Mouse (Mus musculus) heart, embryonic 12.5 days (tissue): ENCODE results near the gene Ak4. TPM values are rescaled to one million over a fixed set of nuclear protein-coding genes. Genes with fewer than 3 reads are reported as not detected.
"Not testable (repeated sequence)": the region's sequence is repeated elsewhere in the genome, so short reads cannot be mapped to it uniquely, and the experiment has no call there.

Experiments
- ATAC-seq: fragments of 200-750 bp; cut with Nextera tagmentation; 2 replicates; pipeline ENCODE4 v1.8.0; 2017; ENCODE audit warnings: moderate TSS enrichment, moderate library complexity; ENCODE audit not compliant: insufficient number of reproducible peaks, low FRiP score
- H3K27ac ChIP-seq: fragments of 300-500 bp; sonication (generic); 2 replicates; pipeline ENCODE4 v1.5.1; 2016; ENCODE audit warnings: mild to moderate bottlenecking, moderate library complexity; ENCODE audit not compliant: poor library complexity, severe bottlenecking
- H3K27me3 ChIP-seq: fragments of 300-500 bp; sonication (generic); replicated peaks from 2 replicates; pipeline ENCODE4 v1.6.1; 2016; ENCODE audit warnings: mild to moderate bottlenecking, moderate library complexity
- H3K36me3 ChIP-seq: fragments of 300-500 bp; sonication (generic); 2 replicates; pipeline ENCODE4 v1.6.1; 2016; ENCODE audit warnings: mild to moderate bottlenecking, moderate library complexity
- H3K4me1 ChIP-seq: fragments of 300-500 bp; sonication (generic); replicated peaks from 2 replicates; pipeline ENCODE4 v1.6.1; 2016; ENCODE audit warnings: mild to moderate bottlenecking
- H3K4me2 ChIP-seq: fragments of 300-500 bp; sonication (generic); 2 replicates; pipeline ENCODE4 v1.6.1; 2016; ENCODE audit warnings: mild to moderate bottlenecking, moderate library complexity
- H3K4me3 ChIP-seq: fragments of 300-500 bp; sonication (generic); 2 replicates; pipeline ENCODE4 v1.5.1; 2016; ENCODE audit warnings: mild to moderate bottlenecking
- H3K9ac ChIP-seq: fragments of 300-500 bp; sonication (generic); 2 replicates; pipeline ENCODE4 v1.6.1; 2016; ENCODE audit warnings: mild to moderate bottlenecking, moderate library complexity
- H3K9me3 ChIP-seq: fragments of 300-500 bp; sonication (generic); replicated peaks from 2 replicates; pipeline ENCODE4 v1.6.1; 2016; ENCODE audit warnings: mild to moderate bottlenecking, moderate library complexity
- WGBS: fragments of 180-500 bp; shearing (Covaris S2); methylation state at CpG from one replicate; pipeline ENCODE4 v1.1.7; 2016; 5-methylcytosine and 5-hydroxymethylcytosine counted together
- polyA plus RNA-seq: library from polyadenylated mRNA; unstranded; fragments of >200 nt; fragmentation: Nextera tagmentation; extraction: Ambion mirVana; gene quantifications from 2 replicates; pipeline ENCODE4 v1.2.1, GENCODE M21; 2016

Ak4 gene
- polyA plus RNA-seq, 1 experiment from 2014 or later = 32.6 TPM

DNA sequence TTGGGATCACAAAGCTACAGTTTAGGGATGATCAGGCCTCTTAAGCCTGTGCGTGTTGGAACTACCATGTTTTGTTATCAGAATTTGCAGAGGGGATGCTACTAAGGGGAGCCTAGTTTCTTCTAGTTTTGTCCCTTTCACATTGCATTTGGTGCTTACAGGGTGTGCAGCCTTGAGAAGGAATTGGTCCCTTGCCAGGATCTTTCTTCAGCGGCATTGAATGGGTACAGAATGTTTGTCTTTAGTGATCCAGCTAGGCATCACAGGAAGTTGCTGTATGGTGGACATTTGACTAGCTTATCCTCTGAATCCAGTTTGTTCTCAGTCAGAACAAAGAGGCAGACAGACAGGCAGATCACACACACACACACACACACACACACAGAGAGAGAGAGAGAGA is 23.7 kb downstream of the Ak4 start:
- WGBS = 50% methylated on average over 2 of the region's 2 CpGs
- peaks cover 78% of the 10 kb centered on the region for H3K4me1 ChIP-seq
- H3K27me3 ChIP-seq = no peaks in the 10 kb centered on the region
- ATAC-seq = no peak
- H3K9ac ChIP-seq = no peak overlapping the region
- H3K4me3 ChIP-seq = no peak overlapping the region
- H3K36me3 ChIP-seq = peaks cover 5% of the 10 kb centered on the region; the same call in 1 of the 2 replicates
- no peak overlapping the region; the same call in 1 of the 2 replicates for H3K27ac ChIP-seq
- H3K9me3 ChIP-seq = no peaks in the 10 kb centered on the region
- H3K4me2 ChIP-seq = no peak overlapping the region

DNA sequence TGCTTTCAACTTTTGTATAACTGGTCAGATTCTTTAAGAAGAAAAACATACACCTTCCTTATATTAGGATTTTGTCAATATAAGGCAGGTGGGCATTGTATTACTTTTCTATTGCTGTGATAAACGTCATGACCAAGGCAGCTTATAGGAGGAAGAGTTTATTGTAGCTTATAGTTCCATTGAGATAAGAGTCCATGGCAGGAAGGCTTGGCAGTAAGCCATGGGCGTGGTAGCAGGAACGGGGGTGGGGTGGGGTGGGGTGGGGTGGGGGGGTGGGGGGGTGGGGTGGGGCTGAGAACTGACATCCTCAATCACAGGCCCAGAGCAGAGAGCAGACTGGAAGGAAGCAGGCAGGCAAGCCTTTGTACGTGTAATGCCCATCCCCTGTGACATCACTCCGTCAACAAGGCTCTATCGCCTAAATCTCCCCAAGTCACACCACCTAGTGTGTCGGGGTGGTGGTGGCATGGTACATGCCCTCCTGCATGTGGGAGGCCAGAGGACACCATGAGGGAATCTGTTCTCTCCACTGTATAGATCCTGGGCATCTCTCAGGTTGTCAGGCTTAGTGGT is 24.4 kb downstream of the Ak4 start:
- Histone ChIP-seq H3K36me3 (peaks cover 5% of the 10 kb centered on the region; the same call in 1 of the 2 replicates), H3K4me1 (peaks cover 74% of the 10 kb centered on the region), H3K27me3 (no peaks in the 10 kb centered on the region), H3K9me3 (no peaks in the 10 kb centered on the region), H3K4me2 (no peak overlapping the region), H3K9ac (no peak overlapping the region), H3K4me3 (no peak overlapping the region), H3K27ac (no peak overlapping the region)
- 47% methylated on average over 7 of the region's 7 CpGs for WGBS
- no peak for ATAC-seq

DNA sequence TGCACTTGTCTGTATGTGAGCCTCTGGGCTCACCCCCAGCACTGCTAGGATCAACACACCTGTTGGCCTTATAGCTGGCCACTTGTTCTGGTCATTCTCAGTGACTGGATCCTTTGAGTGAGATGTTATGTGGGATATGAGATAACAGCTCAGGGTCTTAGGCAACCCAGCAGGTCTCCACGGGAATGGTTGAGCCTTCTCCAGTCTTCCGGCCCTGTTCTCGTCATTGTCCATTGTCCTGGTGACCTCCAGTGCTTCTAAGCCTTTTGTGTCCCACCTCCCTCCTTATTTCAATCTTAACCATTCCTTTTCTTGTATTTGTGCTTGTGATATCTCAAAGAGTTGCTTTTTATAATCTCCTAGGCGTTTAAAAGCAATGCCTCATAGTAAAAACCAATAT is 26.6 kb downstream of the Ak4 start:
- Histone ChIP-seq H3K27me3 (no peaks in the 10 kb centered on the region), H3K27ac (no peak overlapping the region), H3K9ac (no peak overlapping the region), H3K36me3 (peaks cover 5% of the 10 kb centered on the region; the same call in 1 of the 2 replicates), H3K4me3 (no peak overlapping the region), H3K9me3 (no peaks in the 10 kb centered on the region), H3K4me2 (no peak overlapping the region), H3K4me1 (peaks cover 68% of the 10 kb centered on the region)
- 81% methylated on average over 4 of the region's 4 CpGs for WGBS
- no peak for ATAC-seq

DNA sequence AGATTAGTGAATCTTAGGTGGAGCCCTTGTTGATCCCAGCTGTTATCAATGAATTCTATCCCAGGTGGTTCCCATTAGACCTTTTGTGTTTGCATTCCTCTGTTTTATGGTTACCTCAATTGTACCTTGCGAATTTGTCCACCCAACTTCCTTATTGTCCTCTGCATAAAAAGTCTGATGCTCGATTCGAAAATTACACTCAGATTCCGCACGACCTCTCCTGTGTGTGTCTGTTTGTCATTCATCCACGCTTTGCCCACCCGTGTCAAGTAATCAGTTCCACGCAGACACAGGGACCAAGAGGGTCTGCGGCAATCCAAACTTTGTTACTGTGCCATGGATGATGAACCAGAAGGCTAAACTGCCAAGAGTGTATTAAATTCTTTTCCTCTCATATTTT is 27.5 kb downstream of the Ak4 start:
- not testable (repeated sequence) for H3K27me3 ChIP-seq, ATAC-seq, H3K9ac ChIP-seq, H3K4me2 ChIP-seq, H3K4me3 ChIP-seq, H3K36me3 ChIP-seq, H3K27ac ChIP-seq, H3K9me3 ChIP-seq
- WGBS = 95% methylated on average over 9 of the region's 9 CpGs
- peaks cover 63% of the 10 kb centered on the region for H3K4me1 ChIP-seq

DNA sequence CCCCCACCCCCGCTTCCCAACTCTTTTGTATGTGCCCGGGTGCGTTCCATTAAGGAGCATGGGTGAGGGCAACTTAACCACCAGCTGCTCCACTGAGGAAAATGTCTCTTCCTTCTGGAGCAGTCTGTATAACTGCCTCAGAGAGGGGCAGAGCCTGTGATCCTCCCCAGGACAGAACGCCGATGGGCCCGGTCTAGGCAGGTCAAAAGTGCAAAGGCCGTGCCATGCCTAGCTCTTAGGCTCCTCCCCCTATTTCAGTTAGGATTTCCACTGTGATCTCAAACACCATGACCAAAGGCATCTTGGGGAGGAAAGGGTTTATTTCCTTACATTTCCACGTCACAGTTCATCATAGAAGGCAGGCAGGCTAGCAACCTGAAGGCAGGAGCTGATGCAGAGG is 29.6 kb downstream of the Ak4 start:
- Histone ChIP-seq H3K4me2 (no peak overlapping the region), H3K4me1 (peaks cover 49% of the 10 kb centered on the region), H3K27me3 (no peaks in the 10 kb centered on the region), H3K9me3 (no peaks in the 10 kb centered on the region), H3K4me3 (no peak overlapping the region), H3K27ac (no peak overlapping the region), H3K36me3 (peaks cover 8% of the 10 kb centered on the region; the same call in 1 of the 2 replicates), H3K9ac (no peak overlapping the region)
- ATAC-seq = no peak
- 85% methylated on average over 8 of the region's 8 CpGs for WGBS

DNA sequence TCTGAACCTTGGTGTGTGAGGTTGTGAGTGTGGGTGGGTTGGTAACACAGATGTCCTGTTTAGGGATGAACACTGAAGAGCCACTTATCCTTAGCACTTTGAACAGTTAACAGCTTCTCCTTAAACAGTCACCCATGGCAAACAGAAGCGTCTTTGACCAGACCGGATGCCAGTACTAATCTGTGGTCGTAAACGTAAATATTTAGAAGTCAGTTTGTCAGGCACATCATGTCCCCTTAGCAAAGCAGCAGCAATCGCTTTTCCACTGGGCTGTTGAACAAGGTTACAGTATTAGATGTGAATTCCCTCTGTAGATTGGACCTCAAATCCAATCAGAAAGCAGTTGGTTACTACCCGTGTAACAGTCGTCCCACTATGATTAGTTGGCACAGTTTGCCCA is 30.3 kb downstream of the Ak4 start:
- Histone ChIP-seq H3K27me3 (no peaks in the 10 kb centered on the region), H3K27ac (no peak overlapping the region), H3K4me1 (peaks cover 43% of the 10 kb centered on the region), H3K4me3 (no peak overlapping the region), H3K4me2 (no peak overlapping the region), H3K9ac (no peak overlapping the region), H3K36me3 (peaks cover 8% of the 10 kb centered on the region; the same call in 1 of the 2 replicates), H3K9me3 (no peaks in the 10 kb centered on the region)
- ATAC-seq = no peak
- WGBS = 63% methylated on average over 7 of the region's 7 CpGs

DNA sequence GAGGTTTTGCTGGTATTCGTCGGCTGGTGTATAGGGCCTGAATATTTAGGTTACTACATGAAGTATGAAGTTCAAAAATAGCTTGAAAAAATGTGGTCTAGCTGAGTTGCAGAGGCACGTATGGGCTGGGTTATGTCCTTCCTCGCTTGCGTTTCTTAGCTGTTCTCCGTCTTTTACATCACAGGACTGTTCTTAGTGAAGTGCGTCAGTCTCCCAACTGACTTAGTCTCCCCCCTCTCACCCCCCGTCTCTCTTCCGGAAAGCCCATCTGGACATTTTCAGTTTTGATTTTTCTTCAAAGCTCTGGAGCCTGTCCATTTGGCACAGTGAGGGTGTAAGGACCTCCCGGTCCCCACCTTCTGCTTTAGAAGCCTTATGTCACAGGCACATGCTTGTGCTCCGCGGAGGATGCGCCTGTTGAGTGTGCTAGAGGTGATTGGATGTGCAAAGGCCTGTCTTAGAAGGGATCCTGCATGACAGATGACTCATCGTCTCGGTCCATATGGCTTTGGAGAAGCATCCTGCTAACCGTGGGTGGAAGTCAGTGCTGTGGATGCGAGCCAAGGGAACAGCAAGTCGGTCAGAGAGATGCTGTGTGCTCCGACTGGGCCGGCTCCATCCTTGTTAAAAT is 31.2 kb downstream of the Ak4 start:
- 80% methylated on average over 20 of the region's 20 CpGs for WGBS
- no peaks in the 10 kb centered on the region for H3K9me3 ChIP-seq
- no peak overlapping the region for H3K4me3 ChIP-seq
- peaks cover 8% of the 10 kb centered on the region; the same call in 1 of the 2 replicates for H3K36me3 ChIP-seq
- no peak for ATAC-seq
- H3K27me3 ChIP-seq = no peaks in the 10 kb centered on the region
- H3K9ac ChIP-seq = no peak overlapping the region
- H3K4me1 ChIP-seq = peaks cover 34% of the 10 kb centered on the region
- H3K27ac ChIP-seq = no peak overlapping the region
- no peak overlapping the region for H3K4me2 ChIP-seq

DNA sequence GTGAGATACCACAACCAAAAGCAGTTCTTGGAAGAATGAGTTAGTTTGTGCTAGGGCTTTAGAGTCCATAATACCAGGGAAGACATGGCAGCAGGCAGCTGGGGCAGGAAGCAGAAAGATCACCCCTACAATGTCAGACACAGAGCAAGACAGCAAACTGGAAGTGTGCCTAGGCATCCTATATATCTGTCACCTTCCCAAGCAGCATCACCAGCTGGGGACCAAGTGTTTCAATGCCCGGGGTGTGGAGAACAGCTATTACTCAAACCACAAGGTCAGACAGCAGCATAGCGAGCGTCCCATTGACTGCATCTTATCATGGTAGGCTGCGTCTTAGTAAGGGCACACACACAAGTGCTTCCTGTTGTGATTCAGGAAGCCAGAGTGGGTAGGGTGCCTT is 32.0 kb downstream of the Ak4 start:
- H3K4me2 ChIP-seq = no peak overlapping the region
- no peak overlapping the region for H3K9ac ChIP-seq
- H3K9me3 ChIP-seq = no peaks in the 10 kb centered on the region
- peaks cover 36% of the 10 kb centered on the region for H3K4me1 ChIP-seq
- H3K27ac ChIP-seq = no peak overlapping the region
- H3K4me3 ChIP-seq = no peak overlapping the region
- WGBS = 70% methylated on average over 4 of the region's 4 CpGs
- no peaks in the 10 kb centered on the region for H3K27me3 ChIP-seq
- ATAC-seq = no peak
- H3K36me3 ChIP-seq = peaks cover 8% of the 10 kb centered on the region; the same call in 1 of the 2 replicates

DNA sequence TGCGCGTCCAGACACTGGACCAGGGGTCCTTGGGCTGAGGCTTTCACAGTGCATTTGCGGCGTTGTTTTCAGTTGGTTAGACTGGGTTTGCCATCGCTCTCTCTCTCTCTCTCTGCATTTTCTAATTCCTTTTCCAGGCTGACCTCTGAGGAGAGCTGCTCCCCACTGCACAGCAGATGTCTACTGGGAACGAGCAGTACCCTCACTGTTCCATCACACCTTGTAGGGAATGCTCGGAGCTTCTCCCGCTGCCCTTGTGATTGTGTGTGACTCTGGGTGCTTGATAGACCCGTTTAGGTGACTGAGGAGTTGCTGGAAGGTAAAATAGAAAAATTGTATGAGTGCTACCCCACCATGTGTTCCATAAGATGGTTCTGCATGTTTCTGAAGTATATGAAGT is 33.8 kb downstream of the Ak4 start:
- Histone ChIP-seq H3K4me1 (peaks cover 40% of the 10 kb centered on the region), H3K9ac (no peak overlapping the region), H3K4me3 (no peak overlapping the region), H3K36me3 (0 out of 2 replicates have a peak, but pooled peaks cover 3% of the 10 kb centered on the region), H3K9me3 (no peaks in the 10 kb centered on the region), H3K4me2 (no peak overlapping the region), H3K27ac (no peak overlapping the region), H3K27me3 (no peaks in the 10 kb centered on the region)
- WGBS = 88% methylated on average over 9 of the region's 9 CpGs
- ATAC-seq = no peak

DNA sequence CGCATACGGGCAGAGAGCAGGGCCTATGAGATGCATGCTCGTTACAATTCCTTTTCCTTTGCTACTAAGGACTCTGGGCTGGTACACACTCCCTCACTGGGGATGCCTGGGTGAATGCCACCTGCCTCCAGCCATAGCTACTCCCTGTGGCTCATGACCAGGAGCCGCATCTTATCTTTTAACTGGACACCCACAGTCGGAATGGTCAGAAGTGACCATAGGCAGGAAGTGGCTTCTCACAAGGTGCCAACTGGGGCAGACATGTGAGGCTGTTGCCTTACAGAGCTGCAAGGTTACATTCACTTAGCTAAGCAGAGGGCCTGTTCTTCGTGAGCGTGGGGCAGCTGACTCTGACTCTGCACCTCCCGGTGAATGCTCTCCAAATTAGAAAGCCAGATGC is 38.1 kb downstream of the Ak4 start:
- ATAC-seq = no peak
- 76% methylated on average over 8 of the region's 8 CpGs for whole genome bisulfite sequencing
- H3K4me3 ChIP-seq = no peak overlapping the region
- H3K4me1 ChIP-seq = peaks cover 23% of the 10 kb centered on the region
- H3K9me3 ChIP-seq = no peaks in the 10 kb centered on the region
- H3K36me3 ChIP-seq = peaks cover 8% of the 10 kb centered on the region
- H3K4me2 ChIP-seq = no peak overlapping the region
- no peak overlapping the region for H3K9ac ChIP-seq
- no peak overlapping the region for H3K27ac ChIP-seq
- no peaks in the 10 kb centered on the region for H3K27me3 ChIP-seq

DNA sequence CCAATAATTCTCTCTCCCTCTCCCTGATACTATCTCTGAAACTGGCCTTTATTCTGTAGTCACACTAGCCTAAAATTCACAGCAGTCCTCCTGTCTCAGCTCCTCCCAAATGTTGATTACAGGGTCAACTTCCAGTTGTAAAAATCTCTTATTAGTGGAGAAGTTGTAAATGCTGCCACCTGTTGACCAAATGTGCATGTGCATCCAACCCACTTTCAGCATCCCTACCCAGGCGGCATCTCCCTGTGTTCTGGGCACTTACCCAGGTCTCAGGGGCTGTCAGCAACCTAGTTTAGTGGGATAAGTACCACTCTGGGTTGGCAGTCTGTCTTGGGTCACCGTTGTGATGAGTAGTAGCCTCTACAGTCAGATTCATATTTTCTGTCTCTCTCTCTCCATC is 39.3 kb downstream of the Ak4 start:
- Histone ChIP-seq H3K4me3 (no peak overlapping the region), H3K27ac (no peak overlapping the region), H3K36me3 (peaks cover 14% of the 10 kb centered on the region), H3K9ac (no peak overlapping the region), H3K4me2 (no peak overlapping the region), H3K4me1 (peaks cover 23% of the 10 kb centered on the region), H3K9me3 (no peaks in the 10 kb centered on the region), H3K27me3 (no peaks in the 10 kb centered on the region)
- WGBS = 49% methylated on average over 2 of the region's 2 CpGs
- no peak for ATAC-seq

DNA sequence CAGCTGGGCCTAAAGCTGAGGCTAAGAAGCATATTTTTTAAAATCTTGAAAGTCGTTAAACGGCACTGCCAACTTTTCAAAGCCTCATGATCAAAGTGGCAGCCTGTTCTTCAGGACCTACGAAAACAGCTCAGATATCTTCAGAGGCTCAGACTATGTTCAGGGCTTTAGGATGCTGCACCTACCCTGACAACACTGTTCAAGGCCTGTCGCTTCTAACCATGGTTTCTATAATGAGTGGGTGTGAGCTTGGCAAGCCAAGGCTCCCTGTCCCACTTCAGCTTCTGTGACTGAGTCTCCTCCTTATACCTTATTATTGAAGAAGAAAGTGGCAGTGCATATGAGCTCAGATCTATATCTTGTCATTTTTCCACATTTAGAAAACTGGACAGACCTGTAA is 40.3 kb downstream of the Ak4 start:
- no peaks in the 10 kb centered on the region for H3K9me3 ChIP-seq
- H3K9ac ChIP-seq = no peak overlapping the region
- no peak for ATAC-seq
- no peaks in the 10 kb centered on the region for H3K27me3 ChIP-seq
- H3K36me3 ChIP-seq = peaks cover 14% of the 10 kb centered on the region
- WGBS = 89% methylated on average over 4 of the region's 4 CpGs
- no peak overlapping the region for H3K4me2 ChIP-seq
- H3K27ac ChIP-seq = no peak overlapping the region
- H3K4me1 ChIP-seq = peaks cover 23% of the 10 kb centered on the region
- no peak overlapping the region for H3K4me3 ChIP-seq
